Mouse (Mus musculus) brown adipose tissue, adult 24 weeks (tissue): ENCODE data around the gene Ift80. TPM values are rescaled to one million over a fixed set of nuclear protein-coding genes. Genes with fewer than 3 reads are reported as not detected.
"Not testable (repeated sequence)": the region's sequence is repeated elsewhere in the genome, so short reads cannot be mapped to it uniquely, and the experiment has no call there.

ENCODE experiments used
- H3K27ac ChIP-seq: fragments of 200-500 bp; replicated peaks from 2 replicates; pipeline ENCODE4 v1.5.1; 2012; ENCODE audit warnings: low read depth, mild to moderate bottlenecking, low read length
- H3K4me1 ChIP-seq: fragments of 200-500 bp; 2 replicates; pipeline ENCODE4 v1.6.1; 2012; ENCODE audit warnings: low read length, mixed read lengths; ENCODE audit not compliant: control insufficient read depth, insufficient read depth, insufficient read length
- H3K4me3 ChIP-seq: fragments of 200-500 bp; 2 replicates; pipeline ENCODE4 v1.5.1; 2012; ENCODE audit warnings: low read depth, mild to moderate bottlenecking, low read length, moderate library complexity; ENCODE audit not compliant: insufficient read depth
- polyA plus RNA-seq: library from polyadenylated mRNA; stranded (reverse); fragments of >200 nt; gene quantifications from 2 replicates; pipeline ENCODE4 v1.2.4, GENCODE M21; 2012; ENCODE audit not compliant: missing spikeins, insufficient read depth, insufficient read length

The Ift80 gene
- polyA plus RNA-seq, 1 experiment = 3.3 TPM

DNA sequence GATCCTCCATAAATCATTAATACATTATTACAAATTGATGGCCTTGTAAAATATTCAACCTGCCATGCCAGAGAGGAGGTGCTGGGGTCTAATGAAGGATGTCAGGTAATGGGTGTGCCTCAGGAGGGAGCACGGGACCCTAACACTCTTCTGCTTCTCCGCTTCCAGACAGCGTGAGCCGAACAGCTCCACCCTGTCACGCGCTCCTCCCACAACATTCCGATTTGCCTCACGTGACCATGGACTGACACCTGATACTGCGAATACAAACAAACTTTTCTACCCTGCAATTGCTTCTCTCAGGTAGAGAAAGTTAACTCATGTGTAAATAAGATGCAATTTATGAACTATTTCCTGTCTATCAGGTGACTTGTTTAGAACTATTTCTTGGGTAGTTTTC lies 75.8 kb downstream of the Ift80 start:
- H3K4me1 ChIP-seq = no peaks in the 10 kb centered on the region
- no peak overlapping the region for H3K4me3 ChIP-seq
- no peak overlapping the region for H3K27ac ChIP-seq

DNA sequence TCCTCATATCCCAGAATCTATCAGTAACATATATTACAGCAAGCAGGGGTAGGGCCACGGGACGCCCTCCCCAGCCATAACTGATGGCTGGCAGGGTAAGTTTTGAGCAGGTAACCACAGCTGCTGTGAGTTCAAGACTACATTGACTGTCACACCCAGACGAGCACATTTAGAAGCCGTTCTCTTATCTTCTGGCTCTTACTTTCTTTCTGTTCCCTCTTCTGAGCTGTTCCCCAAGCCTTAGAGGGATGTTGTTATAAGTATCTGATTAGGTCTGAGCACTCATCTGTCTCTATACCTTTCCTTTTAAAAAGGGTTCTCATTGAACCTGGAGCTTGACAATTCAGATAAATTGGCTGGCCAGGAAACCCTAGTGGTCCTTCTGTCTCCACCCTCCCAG lies 96.9 kb downstream of the Ift80 start:
- no peak overlapping the region for H3K4me3 ChIP-seq
- no peaks in the 10 kb centered on the region for H3K4me1 ChIP-seq
- no peak overlapping the region for H3K27ac ChIP-seq

DNA sequence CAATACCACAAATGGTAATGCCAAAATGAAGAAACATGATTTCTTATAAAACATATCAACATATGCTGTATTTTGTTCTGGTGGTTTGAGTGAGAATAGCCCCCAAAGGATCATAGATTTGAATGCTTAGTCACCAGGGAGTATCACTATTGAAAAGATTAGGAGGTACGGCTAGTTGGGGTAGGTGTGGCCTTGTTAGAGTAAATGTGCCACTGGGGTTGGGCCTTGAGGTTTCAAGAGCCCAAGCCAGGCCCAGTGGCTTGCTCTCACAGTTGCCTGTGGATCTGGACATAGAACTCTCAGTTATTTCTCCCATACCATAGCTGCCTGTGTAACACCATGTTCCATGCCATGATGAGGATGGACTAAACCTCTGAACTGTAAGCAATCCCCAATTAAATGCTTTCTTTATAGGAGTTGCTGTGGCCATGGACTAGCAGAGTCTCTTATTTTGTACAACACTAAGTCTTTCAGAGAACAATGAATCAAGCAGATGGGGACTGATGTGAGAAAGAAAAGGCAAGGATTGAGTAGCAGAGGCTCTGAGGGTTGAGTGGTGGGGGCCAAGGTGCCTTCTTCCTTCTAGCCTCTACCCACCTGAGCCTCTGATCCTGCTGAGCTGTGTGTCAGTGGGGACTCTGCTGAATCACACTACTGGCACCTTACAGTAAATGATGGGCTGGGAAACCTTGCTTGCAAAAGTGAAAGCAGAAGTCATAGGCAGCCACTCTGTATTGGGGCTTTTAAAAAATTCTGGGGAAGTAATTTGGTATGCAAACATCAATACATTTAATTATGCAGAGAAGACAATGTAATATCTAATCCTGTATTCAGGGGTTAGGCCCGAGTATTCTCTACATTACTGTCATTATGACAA lies 99.2 kb downstream of the Ift80 start:
- H3K4me1 ChIP-seq = no peaks in the 10 kb centered on the region
- H3K27ac ChIP-seq = no peak overlapping the region
- no peak overlapping the region for H3K4me3 ChIP-seq

DNA sequence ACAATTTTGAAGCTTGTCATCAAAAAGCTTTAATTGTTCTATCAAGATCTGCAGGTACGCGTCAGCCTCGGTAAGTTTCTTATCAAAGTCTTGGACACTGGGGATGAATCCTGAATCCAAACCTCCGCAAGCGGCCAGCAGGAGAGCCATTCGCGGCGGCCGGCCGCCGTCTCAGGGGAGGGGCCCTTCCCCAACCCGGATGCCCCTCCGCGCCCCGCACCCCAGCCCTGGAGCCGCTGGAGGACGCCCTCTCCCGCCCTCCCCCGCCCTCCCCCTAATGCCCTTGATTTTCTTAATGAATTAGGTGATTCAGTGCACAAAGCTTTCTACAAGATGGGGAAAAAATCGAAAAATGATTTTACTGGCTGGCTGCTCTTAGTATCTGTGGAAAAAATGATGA lies 101.7 kb downstream of the Ift80 start:
- not testable (repeated sequence) for H3K4me3 ChIP-seq, H3K4me1 ChIP-seq, H3K27ac ChIP-seq

DNA sequence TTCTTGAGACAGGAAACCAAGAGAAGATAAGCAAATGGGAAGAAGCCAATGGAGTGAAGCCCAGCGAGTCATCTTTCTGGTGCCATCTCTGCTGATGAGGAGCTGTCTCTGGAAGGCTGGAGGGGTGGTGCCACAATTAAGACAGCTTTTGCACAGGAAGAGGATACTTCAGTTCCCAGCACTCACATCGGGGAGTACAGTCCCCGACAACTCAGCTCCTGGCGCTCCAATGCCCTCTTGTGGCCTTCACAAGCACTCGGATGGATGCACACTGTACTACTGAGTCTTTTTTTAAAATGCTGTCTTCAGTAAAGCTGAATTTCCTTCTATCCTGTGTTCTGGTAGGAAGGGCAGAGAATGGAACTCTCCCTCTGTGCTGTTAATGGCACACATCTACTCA lies 107.2 kb downstream of the Ift80 start:
- no peaks in the 10 kb centered on the region for H3K4me1 ChIP-seq
- H3K27ac ChIP-seq = no peak overlapping the region
- H3K4me3 ChIP-seq = no peak overlapping the region

DNA sequence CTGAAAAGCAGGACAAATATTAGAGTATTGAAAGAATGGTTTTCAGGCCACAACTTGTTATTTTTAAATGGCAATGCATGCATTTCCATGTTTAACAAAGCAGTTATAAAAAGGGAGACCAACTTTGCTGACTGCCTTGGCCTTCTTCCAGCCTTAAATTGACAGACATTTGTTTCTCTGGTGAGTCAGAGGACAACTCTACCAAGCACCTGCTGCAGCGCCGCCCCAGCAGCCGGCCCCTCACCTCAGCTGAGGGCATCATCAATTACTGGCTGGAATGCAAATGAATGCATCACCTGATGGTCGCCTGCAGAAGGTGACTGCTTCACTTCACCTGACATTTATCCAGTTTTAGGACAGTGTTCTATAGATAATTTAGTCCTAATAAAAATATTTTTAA lies 108.9 kb downstream of the Ift80 start:
- Histone ChIP-seq H3K4me3 (no peak overlapping the region), H3K4me1 (no peaks in the 10 kb centered on the region), H3K27ac (no peak overlapping the region)

DNA sequence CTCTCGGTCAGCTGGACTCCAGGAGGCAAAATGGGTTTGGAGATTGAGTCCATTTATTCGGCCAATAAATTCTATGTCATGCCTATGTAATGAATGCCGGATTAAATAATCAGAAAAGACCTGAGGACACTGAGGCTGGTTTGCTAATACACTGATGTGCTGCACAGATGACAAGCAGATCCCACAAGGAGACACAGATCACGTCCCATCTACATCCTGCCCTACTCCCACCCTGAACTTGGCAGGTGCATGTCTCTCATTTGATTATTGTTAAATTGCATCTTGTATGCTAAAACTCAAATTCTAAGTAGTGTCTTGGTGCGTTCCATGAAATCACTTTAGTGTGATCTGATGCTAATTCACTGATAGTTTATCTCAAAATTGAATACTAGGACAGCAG lies 117.5 kb downstream of the Ift80 start:
- no peak overlapping the region for H3K27ac ChIP-seq
- no peaks in the 10 kb centered on the region for H3K4me1 ChIP-seq
- no peak overlapping the region for H3K4me3 ChIP-seq

DNA sequence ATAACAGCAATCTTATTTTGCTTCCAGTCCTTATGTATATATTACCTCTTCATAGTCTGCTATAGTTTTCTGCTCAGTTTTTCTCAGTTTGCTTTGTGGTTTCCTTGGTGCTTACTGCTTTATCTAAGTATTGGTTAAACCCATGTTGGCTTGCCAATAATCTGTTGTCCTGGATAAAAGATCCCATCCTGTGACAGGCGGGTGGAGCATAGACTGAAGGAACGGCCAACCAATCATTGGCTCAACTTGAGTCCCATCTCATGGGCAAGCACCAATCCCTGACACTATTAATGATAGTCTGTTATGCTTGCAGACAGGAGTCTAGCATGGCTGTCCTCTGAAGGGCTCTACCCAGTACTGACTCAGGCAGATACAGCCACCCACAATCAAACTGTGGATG lies 130.3 kb downstream of the Ift80 start:
- Histone ChIP-seq H3K4me1 (no peaks in the 10 kb centered on the region), H3K27ac (no peak overlapping the region), H3K4me3 (no peak overlapping the region)

DNA sequence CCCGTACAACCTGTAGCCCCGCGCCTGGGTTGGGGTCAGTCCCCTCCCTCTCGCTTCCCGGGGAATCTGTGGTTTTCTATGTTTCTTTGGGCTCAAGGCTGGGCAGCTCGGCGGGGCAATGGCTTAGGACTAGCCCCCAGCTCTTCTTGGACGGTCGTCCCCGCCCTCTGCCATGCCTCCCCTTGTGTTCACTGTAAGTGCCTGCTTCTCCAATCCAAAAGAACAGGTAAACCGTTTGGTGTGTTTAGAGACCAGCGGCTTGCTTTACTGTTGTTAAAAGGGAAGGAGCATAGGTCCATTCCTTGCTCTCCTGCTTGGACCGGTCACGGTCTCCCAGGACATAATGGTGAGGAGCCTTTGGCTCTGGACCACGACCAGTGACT lies 133.8 kb downstream of the Ift80 start:
- Histone ChIP-seq H3K4me1 (no peaks in the 10 kb centered on the region), H3K27ac (no peak overlapping the region), H3K4me3 (peak overlapping the region; percentile 53)

DNA sequence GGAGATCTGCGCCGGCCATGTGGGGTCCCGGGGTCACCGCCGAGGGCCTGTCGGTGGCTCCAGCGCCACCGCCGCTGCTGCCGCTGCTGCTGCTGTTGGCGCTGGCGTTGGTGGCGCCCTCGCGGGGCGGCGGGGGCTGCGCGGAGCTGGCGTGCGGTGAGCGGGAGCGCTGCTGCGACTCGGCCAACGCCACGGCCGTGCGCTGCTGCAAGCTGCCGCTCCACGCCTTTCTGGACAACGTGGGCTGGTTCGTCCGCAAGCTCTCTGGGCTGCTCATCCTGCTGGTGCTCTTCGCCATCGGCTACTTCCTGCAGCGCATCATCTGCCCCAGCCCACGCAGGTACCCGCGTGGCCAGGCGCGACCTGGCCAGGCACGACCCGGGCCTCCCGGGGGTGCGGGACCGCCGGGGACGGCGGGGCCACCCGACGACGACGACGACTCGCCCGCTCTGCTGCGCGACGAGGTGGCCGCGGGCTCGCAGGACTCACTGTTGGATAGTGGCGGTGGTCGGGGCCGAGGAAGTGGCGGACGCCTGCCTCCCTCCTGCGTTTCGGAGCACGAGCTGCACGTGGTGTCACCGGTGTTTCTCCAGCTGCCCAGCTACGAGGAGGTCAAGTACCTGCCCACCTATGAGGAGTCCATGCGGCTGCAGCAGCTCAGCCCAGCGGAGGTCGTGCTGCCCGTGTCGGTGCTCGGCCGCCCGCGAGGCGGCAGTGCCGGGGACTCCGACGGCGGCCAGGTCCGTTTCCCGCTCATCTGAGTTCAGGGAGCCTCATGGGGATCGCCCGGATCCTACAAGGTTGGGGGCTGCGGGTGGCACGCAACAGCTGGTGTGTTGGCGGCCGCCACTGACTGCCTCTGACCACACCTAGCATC lies 134.4 kb downstream of the Ift80 start:
- Histone ChIP-seq H3K27ac (no peak overlapping the region), H3K4me1 (no peaks in the 10 kb centered on the region), H3K4me3 (peak overlapping the region; percentile 53)

DNA sequence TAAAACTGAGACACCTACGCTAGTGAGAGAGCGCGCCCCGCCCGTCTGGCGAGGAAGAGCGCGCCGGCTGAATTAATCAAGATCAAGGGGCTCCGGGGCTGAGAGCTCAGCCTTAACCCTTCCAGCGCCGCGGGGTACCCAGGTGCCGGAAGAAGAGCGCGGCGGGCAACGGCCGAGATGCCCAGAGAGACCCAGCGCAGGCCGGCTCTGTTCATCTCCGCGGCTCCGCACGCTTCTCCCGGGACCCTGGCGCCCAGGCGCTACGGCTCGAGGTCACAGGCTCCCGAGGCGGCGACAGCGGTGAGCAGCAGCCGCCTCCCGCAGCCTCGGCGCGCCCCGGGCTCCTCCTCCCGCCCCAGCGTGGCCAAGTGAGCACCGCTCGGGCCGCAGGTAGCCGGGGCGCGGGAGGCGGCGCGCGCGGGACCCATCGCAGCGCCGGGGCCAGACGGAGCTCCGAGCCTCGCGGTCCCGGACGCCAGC lies 135.1 kb downstream of the Ift80 start, which contains the start of gene 1110032F04Rik:
TSS of gene 1110032F04Rik (plus strand) at position 376 of the 480 bp plus-strand sequence.
- H3K4me3 ChIP-seq = peak within 1 kb of the TSS; percentile 53
- H3K4me1 ChIP-seq = no peaks in the 10 kb centered on the region
- no peak within 1 kb of the TSS for H3K27ac ChIP-seq

DNA sequence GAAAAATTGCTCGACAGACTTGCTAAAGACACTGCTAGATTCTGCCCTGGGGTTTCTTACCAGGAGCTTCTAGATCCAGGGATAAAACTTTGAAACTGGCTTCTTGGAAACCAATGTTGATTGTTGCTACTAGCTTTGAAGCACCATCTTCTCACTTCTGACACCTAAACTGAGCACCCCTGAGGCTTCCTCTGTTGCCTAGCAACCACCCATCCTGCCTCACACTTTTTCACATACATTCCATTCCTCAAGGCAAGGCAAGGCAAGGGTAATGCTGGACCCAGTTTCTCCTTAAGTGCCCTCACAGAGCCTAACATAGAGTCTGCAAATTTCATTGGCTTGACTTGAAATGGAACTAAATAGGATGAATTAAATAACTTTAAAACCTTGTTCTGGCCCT lies 152.0 kb downstream of the Ift80 start:
- Histone ChIP-seq H3K4me3 (no peak overlapping the region), H3K27ac (no peak overlapping the region), H3K4me1 (no peaks in the 10 kb centered on the region)

DNA sequence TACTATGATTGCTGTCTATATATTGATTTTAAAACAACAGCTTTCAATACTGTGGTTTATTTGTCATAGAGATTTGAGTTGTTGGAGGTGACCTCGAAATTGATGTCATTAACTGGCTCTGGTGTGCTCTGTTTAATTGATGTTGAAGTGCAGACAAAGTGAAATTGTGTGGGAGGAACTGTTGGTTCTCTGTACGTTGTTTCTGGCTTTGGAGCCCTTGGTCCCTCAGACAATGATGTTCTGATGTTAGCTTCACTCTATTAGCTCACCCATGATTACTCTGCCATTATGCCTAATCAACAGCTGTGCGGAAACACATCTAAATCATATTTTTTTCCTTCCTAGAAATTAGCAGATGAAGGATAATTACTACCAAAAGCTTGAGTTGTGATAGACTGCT lies 156.0 kb downstream of the Ift80 start:
- Histone ChIP-seq H3K27ac (no peak overlapping the region), H3K4me3 (no peak overlapping the region), H3K4me1 (no peaks in the 10 kb centered on the region)

DNA sequence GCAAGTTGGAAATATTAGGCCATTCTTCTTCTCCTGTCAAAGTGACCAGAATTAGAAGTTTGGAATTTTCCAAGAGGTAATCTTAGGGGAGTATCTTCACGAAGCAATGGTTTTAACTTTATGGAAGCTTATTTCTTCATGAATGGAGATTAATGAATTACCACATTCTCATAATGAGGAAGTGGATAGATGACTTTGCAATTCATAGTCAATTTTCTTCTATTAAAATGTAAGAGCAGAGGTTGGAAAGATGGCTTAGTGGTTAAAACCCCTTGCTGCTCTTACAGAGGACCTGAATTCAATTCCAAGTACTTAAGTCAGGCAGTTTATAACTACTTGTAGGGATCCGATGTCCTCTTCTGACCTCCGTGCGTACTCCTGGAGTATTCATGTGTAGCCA lies 160.3 kb downstream of the Ift80 start:
- Histone ChIP-seq H3K27ac (no peak overlapping the region), H3K4me3 (no peak overlapping the region), H3K4me1 (no peaks in the 10 kb centered on the region)
